Mouse (Mus musculus) CH12.LX (cell line): ENCODE results near the gene Wdr61. TPM values are rescaled to one million over a fixed set of nuclear protein-coding genes. Genes with fewer than 3 reads are reported as not detected.
A peak's percentile ranks its signal among the peaks of the same experiment; 100 is the strongest.

Experiments used
- DNase-seq: peaks from one replicate; pipeline ENCODE4 v3.0.0-alpha.2; 2013; ENCODE audit errors: extremely low read depth
- H3K27ac ChIP-seq: 2 replicates; pipeline ENCODE4 v1.5.1; 2012; ENCODE audit warnings: low read depth, mild to moderate bottlenecking, control low read depth, moderate library complexity; ENCODE audit not compliant: insufficient read depth
- H3K27me3 ChIP-seq: replicated peaks from 2 replicates; pipeline ENCODE3; 2012; ENCODE audit warnings: inconsistent platforms
- H3K36me3 ChIP-seq, 2 experiments: replicated peaks in 1 of 2; 2 replicates each; pipeline versions ENCODE3 to v1.6.1; 2012; ENCODE audit warnings: inconsistent platforms in 1 of 2, low read length in 1 of 2, mild to moderate bottlenecking in 1 of 2, mixed read lengths in 1 of 2, moderate library complexity in 1 of 2; ENCODE audit not compliant: control insufficient read depth in 1 of 2, insufficient read depth in 1 of 2
- H3K4me1 ChIP-seq, 2 experiments: 2 replicates each; pipeline ENCODE4 v1.6.1; 2012; ENCODE audit warnings: inconsistent platforms in 1 of 2, moderate library complexity in 1 of 2; ENCODE audit not compliant: insufficient read depth in 2 of 2, control insufficient read depth in 1 of 2
- H3K4me2 ChIP-seq: 2 replicates; pipeline ENCODE4 v1.6.1; 2012; ENCODE audit warnings: low read depth, mild to moderate bottlenecking, control low read depth; ENCODE audit not compliant: poor library complexity, insufficient read depth, severe bottlenecking
- H3K4me3 ChIP-seq, 3 experiments: fragments of 150-350 bp in 1 of 3; sonication (generic) in 1 of 3; replicated peaks in 1 of 3; 2 replicates each; pipeline versions ENCODE3 to v1.5.1; 2011 to 2012; ENCODE audit warnings: low read depth in 2 of 3, low read length in 2 of 3, mild to moderate bottlenecking in 2 of 3, moderate library complexity in 2 of 3, control low read depth in 1 of 3, improper control_type of control experiment in 1 of 3, inconsistent platforms in 1 of 3, mixed read lengths in 1 of 3; ENCODE audit not compliant: poor library complexity in 1 of 3
- H3K79me2 ChIP-seq: replicated peaks from 2 replicates; pipeline ENCODE4 v1.6.1; 2012; ENCODE audit warnings: mild to moderate bottlenecking, moderate library complexity; ENCODE audit not compliant: control insufficient read depth, poor library complexity, insufficient read depth, severe bottlenecking; ENCODE audit errors: extremely low read depth
- H3K9ac ChIP-seq: 2 replicates; pipeline ENCODE4 v1.6.1; 2012; ENCODE audit warnings: low read depth, mild to moderate bottlenecking, control low read depth, moderate library complexity; ENCODE audit not compliant: insufficient read depth
- H3K9me3 ChIP-seq: replicated peaks from 2 replicates; pipeline ENCODE3; 2012; ENCODE audit warnings: low read length, inconsistent platforms, mixed read lengths
- CTCF ChIP-seq, 2 experiments: IDR thresholded peaks in 1 of 2; conservative IDR thresholded peaks in 1 of 2; 2 replicates each; pipeline ENCODE4 v1.5.1; 2011 to 2012; ENCODE audit warnings: low read depth in 2 of 2, low read length in 2 of 2, improper control_type of control experiment in 1 of 2, inconsistent platforms in 1 of 2, mild to moderate bottlenecking in 1 of 2, moderate library complexity in 1 of 2
- ETS1 ChIP-seq: conservative IDR thresholded peaks from 2 replicates; pipeline ENCODE4 v1.6.1; 2012; ENCODE audit warnings: low read depth, mild to moderate bottlenecking, inconsistent platforms, low read length, improper control_type of control experiment, moderate library complexity
- MAFK ChIP-seq: IDR thresholded peaks from 2 replicates; pipeline ENCODE4 v1.6.1; 2011; ENCODE audit warnings: low read length, improper control_type of control experiment; ENCODE audit not compliant: insufficient replicate concordance
- PAX5 ChIP-seq: IDR thresholded peaks from 2 replicates; pipeline ENCODE4 v1.6.1; 2012; ENCODE audit warnings: low read length, inconsistent platforms, mixed read lengths
- POLR2AphosphoS2 ChIP-seq: IDR thresholded peaks from 2 replicates; pipeline ENCODE4 v1.6.1; 2011; ENCODE audit warnings: low read depth, low read length, improper control_type of control experiment
- SMC3 ChIP-seq: IDR thresholded peaks from 2 replicates; pipeline ENCODE4 v1.6.1; 2011; ENCODE audit warnings: low read depth, low read length, improper control_type of control experiment
- TBP ChIP-seq: conservative IDR thresholded peaks from 2 replicates; pipeline ENCODE4 v1.6.1; 2011; ENCODE audit warnings: low read depth, low read length, improper control_type of control experiment
- TCF12 ChIP-seq: IDR thresholded peaks from 2 replicates; pipeline ENCODE4 v1.6.1; 2014; ENCODE audit warnings: low read depth, mild to moderate bottlenecking, inconsistent platforms, low read length, improper control_type of control experiment
- UBTF ChIP-seq: IDR thresholded peaks from 2 replicates; pipeline ENCODE4 v1.6.1; 2012; ENCODE audit warnings: low read depth, mild to moderate bottlenecking, inconsistent platforms, low read length, improper control_type of control experiment, moderate library complexity
- dilution Hi-C: fragments of 300-500 bp; cut with MboI; formaldehyde crosslinking; loops from 2 replicates; pipeline ENCODE4 v1.14.3; 2020; ENCODE audit warnings: low sequenced_read_pairs; ENCODE audit not compliant: extremely low pct_unique_long_range_greater_than_20kb, extremely low pct_ligation_motif_present
- in situ Hi-C: fragments of 300-500 bp; cut with MboI; formaldehyde crosslinking; loops from 3 replicates; pipeline ENCODE4 v1.14.3; 2019; ENCODE audit warnings: low sequenced_read_pairs, low pct_ligation_motif_present, low pct_unique_long_range_greater_than_20kb, mixed read lengths
- polyA plus RNA-seq: library from polyadenylated mRNA; unstranded; fragments of >175 nt; gene quantifications from 2 replicates; pipeline ENCODE4 v1.2.1, GENCODE M21; 2012; ENCODE audit warnings: low read depth; ENCODE audit not compliant: insufficient read length
- total RNA-seq, 2 experiments: library from RNA; depleted of rRNA; stranded (reverse); fragments of 300-350 nt in 1 of 2; fragments of >200 nt in 1 of 2; gene quantifications; 2 replicates each; pipeline ENCODE4 v1.2.3; 2012 to 2014

The Wdr61 gene
- total and polyA plus RNA-seq, 3 experiments, result 118 to 245 (median 157) TPM

GRCm38 (mm10) chr9:54668455-54668854, 65.9 kb downstream of the Wdr61 start:
- no peaks in the 10 kb centered on the region for H3K36me3 ChIP-seq
- no peak overlapping the region for H3K9ac ChIP-seq
- DNase-seq, result no peak
- H3K9me3 ChIP-seq, result peaks cover 3% of the 10 kb centered on the region
- TF ChIP-seq TCF12 (no peak), TBP (no peak), ETS1 (no peak), POLR2AphosphoS2 (no peak), SMC3 (no peak), PAX5 (no peak), CTCF (conservative IDR thresholded peaks at IDR 0.05 in 1 of 2, IDR thresholded peaks at IDR 0.05 in 1 of 2; ENCODE audit: low read depth in 2 of 2, low read length in 2 of 2) (no peak), MAFK (no peak), UBTF (no peak)
- no peak overlapping the region for H3K4me3 ChIP-seq
- H3K4me2 ChIP-seq, result no peak overlapping the region
- H3K27me3 ChIP-seq, result no peaks in the 10 kb centered on the region
- H3K4me1 ChIP-seq, result peaks cover 0 to 4% of the 10 kb centered on the region in 2 experiments; a peak in 1 of 4 replicates
- H3K27ac ChIP-seq, result no peak overlapping the region
- dilution Hi-C loops (no loop called here), in situ Hi-C loops (no loop called here)
- no peaks in the 10 kb centered on the region for H3K79me2 ChIP-seq

- Histone ChIP-seq H3K9ac (no peak overlapping the region), H3K27ac (no peak overlapping the region), H3K27me3 (no peaks in the 10 kb centered on the region), H3K79me2 (no peaks in the 10 kb centered on the region), H3K4me1 (peaks cover 2 to 9% of the 10 kb centered on the region in 2 experiments; a peak in 2 of 4 replicates), H3K4me3 (no peak overlapping the region), H3K9me3 (peaks cover 2% of the 10 kb centered on the region), H3K4me2 (no peak overlapping the region), H3K36me3 (no peaks in the 10 kb centered on the region)
- TF ChIP-seq CTCF (conservative IDR thresholded peaks at IDR 0.05 in 1 of 2, IDR thresholded peaks at IDR 0.05 in 1 of 2; ENCODE audit: low read depth in 2 of 2, low read length in 2 of 2) (0 out of 4 replicates have a peak, but pooled peaks of 1 of the 2 experiments have one; percentile 1), SMC3 (no peak)
- no peak for DNase-seq
- dilution Hi-C loops (no loop called here), in situ Hi-C loops (no loop called here)
Measured at GRCm38 (mm10) chr9:54666116-54666515, 68.2 kb downstream of the Wdr61 start.

Other genes with a start within 250 kb of the Wdr61 start
- 20.1 and 23.7 TPM in 2 replicates for gene Dmxl2, start 232.9 kb downstream of the Wdr61 start, total RNA-seq (2012; rRNA removed)
- 21.8 and 24.2 TPM in 2 replicates for gene Dmxl2, start 232.9 kb downstream of the Wdr61 start, total RNA-seq (2014; rRNA removed)
- 22.5 and 26.6 TPM in 2 replicates for gene Dmxl2, start 232.9 kb downstream of the Wdr61 start, polyA plus RNA-seq
- gene Sh2d7, start 195.5 kb downstream of the Wdr61 start, total RNA-seq (2012; rRNA removed), result 0.81 and 0.84 TPM in 2 replicates
- gene Sh2d7, start 195.5 kb downstream of the Wdr61 start, total RNA-seq (2014; rRNA removed), result 0.83 and 0.90 TPM in 2 replicates
- 0.52 and 0.56 TPM in 2 replicates for gene Sh2d7, start 195.5 kb downstream of the Wdr61 start, polyA plus RNA-seq
- 2.0 and 2.1 TPM in 2 replicates for gene Cib2, start 174.3 kb downstream of the Wdr61 start, total RNA-seq (2012; rRNA removed)
- 3.3 and 3.4 TPM in 2 replicates for gene Cib2, start 174.3 kb downstream of the Wdr61 start, total RNA-seq (2014; rRNA removed)
- 2.3 and 3.5 TPM in 2 replicates for gene Cib2, start 174.3 kb downstream of the Wdr61 start, polyA plus RNA-seq
- 102 and 135 TPM in 2 replicates for gene Idh3a, start 148.2 kb downstream of the Wdr61 start, total RNA-seq (2012; rRNA removed)
- gene Idh3a, start 148.2 kb downstream of the Wdr61 start, total RNA-seq (2014; rRNA removed), result 192 and 198 TPM in 2 replicates
- 178 and 186 TPM in 2 replicates for gene Idh3a, start 148.2 kb downstream of the Wdr61 start, polyA plus RNA-seq
- 13.7 and 16.8 TPM in 2 replicates for gene Acsbg1, start 72.6 kb downstream of the Wdr61 start, total RNA-seq (2012; rRNA removed)
- gene Acsbg1, start 72.6 kb downstream of the Wdr61 start, total RNA-seq (2014; rRNA removed), result 24.0 and 25.8 TPM in 2 replicates
- gene Acsbg1, start 72.6 kb downstream of the Wdr61 start, polyA plus RNA-seq, result 23.6 and 24.7 TPM in 2 replicates
- 2.3 and 2.4 TPM in 2 replicates for gene Dnaja4, start 35.6 kb downstream of the Wdr61 start, total RNA-seq (2012; rRNA removed)
- gene Dnaja4, start 35.6 kb downstream of the Wdr61 start, total RNA-seq (2014; rRNA removed), result 0.81 and 0.95 TPM in 2 replicates
- gene Dnaja4, start 35.6 kb downstream of the Wdr61 start, polyA plus RNA-seq, result 1.1 and 1.8 TPM in 2 replicates
- gene Crabp1, start 30.2 kb upstream of the Wdr61 start, total RNA-seq (2012; rRNA removed), result not detected in 2 replicates
- not detected in 2 replicates for gene Crabp1, start 30.2 kb upstream of the Wdr61 start, total RNA-seq (2014; rRNA removed)
- not detected in 2 replicates for gene Crabp1, start 30.2 kb upstream of the Wdr61 start, polyA plus RNA-seq
- 15.0 and 15.7 TPM in 2 replicates for gene Ireb2, start 129.3 kb upstream of the Wdr61 start, total RNA-seq (2012; rRNA removed)
- 33.7 and 37.6 TPM in 2 replicates for gene Ireb2, start 129.3 kb upstream of the Wdr61 start, total RNA-seq (2014; rRNA removed)
- 35.5 and 39.8 TPM in 2 replicates for gene Ireb2, start 129.3 kb upstream of the Wdr61 start, polyA plus RNA-seq
- gene Hykk, start 182.8 kb upstream of the Wdr61 start, total RNA-seq (2012; rRNA removed), result 0.17 and 0.29 TPM in 2 replicates
- 0.15 and 0.22 TPM in 2 replicates for gene Hykk, start 182.8 kb upstream of the Wdr61 start, total RNA-seq (2014; rRNA removed)
- 0.19 and 0.23 TPM in 2 replicates for gene Hykk, start 182.8 kb upstream of the Wdr61 start, polyA plus RNA-seq
- 264 and 359 TPM in 2 replicates for gene Psma4, start 216.3 kb upstream of the Wdr61 start, total RNA-seq (2012; rRNA removed)
- 662 and 708 TPM in 2 replicates for gene Psma4, start 216.3 kb upstream of the Wdr61 start, total RNA-seq (2014; rRNA removed)
- gene Psma4, start 216.3 kb upstream of the Wdr61 start, polyA plus RNA-seq, result 407 and 523 TPM in 2 replicates
- 0.25 TPM in 1 of 2 replicates, not detected in the other for gene AY074887, start 216.5 kb upstream of the Wdr61 start, total RNA-seq (2012; rRNA removed)
- 0.47 TPM in 1 of 2 replicates, not detected in the other for gene AY074887, start 216.5 kb upstream of the Wdr61 start, total RNA-seq (2014; rRNA removed)
- 0.44 TPM in 1 of 2 replicates, not detected in the other for gene AY074887, start 216.5 kb upstream of the Wdr61 start, polyA plus RNA-seq
- not detected in 2 replicates for gene Chrna5, start 246.4 kb upstream of the Wdr61 start, total RNA-seq (2012; rRNA removed)
- not detected in 2 replicates for gene Chrna5, start 246.4 kb upstream of the Wdr61 start, total RNA-seq (2014; rRNA removed)
- gene Chrna5, start 246.4 kb upstream of the Wdr61 start, polyA plus RNA-seq, result not detected in 2 replicates